In the genomic region with DNA sequence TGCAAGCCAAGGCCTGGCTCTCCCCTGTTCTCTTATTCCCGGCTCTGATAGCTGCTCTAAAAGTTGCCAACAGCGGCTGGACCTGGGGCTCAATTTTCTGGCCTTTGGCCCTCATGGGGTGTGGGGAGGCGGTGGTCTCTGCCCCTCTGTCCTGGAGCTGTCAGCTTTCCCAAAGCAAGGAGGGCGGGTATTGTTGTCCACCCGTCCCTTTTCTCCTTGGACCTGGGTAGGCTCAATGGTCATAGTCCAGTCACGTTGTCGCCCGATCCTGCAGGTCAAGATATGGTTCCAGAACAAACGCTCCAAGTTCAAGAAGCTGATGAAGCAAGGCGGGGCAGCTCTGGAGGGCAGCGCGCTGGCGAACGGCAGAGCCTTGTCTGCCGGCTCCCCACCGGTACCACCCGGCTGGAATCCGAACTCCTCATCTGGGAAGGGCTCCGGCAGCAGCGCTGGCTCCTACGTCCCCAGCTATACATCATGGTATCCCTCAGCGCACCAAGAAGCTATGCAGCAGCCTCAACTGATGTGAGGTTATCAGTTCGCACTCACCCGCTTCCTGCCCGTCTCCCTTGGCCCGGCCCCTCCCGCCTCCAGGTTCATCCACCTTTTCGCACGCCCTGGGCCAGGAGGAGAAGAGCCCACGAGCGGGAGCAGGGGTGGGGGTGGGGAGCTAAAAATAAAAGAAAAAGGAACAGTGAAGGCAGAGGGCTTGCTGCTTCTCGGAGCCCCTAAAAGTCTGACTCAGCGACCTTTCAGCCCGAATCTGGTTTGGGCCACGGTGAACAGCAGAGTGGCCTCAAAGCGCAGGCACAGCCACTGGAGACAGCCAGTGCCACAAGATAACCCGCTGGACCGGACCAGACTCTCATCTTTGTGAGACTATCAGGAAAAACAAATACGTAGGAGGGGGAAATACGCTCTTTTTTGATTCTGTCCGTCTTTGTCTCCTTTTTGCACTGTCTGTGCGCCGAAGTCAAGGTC, we compare ENCODE assay signal across 11 mouse cellular contexts. TPM values are rescaled to one million over a fixed set of nuclear protein-coding genes. Genes with fewer than 3 reads are reported as not detected.
DNase-seq lines count a peak whose midpoint lies in the region; ATAC-seq and TF ChIP-seq lines count a peak whose summit lies in the region.
"Had no signal": no experiment of that assay in that cellular context is flagged by ENCODE, and none has a peak within 500 bp of the region (broad histone marks: within the 10 kb centered on the region; RNA-seq: fewer than 3 reads in every experiment).

No protein-coding gene starts in this region.

- H3K27me3 ChIP-seq in hindbrain, embryonic 12.5 days, result peaks cover 95% of the 10 kb centered on the region
- H3K27me3 ChIP-seq in hindbrain, embryonic 14.5 days (ENCODE audit: control insufficient read depth, insufficient read depth, low read length), result peaks cover 93% of the 10 kb centered on the region
- H3K27me3 ChIP-seq in forebrain, postnatal 0 days (ENCODE audit: insufficient read depth, low read length), result peaks cover 39% of the 10 kb centered on the region

- H3K36me3 ChIP-seq in hindbrain, embryonic 12.5 days, result no peaks in the 10 kb centered on the region
- no peaks in the 10 kb centered on the region for H3K36me3 ChIP-seq in hindbrain, embryonic 14.5 days (replicated peaks; ENCODE audit: control insufficient read depth, insufficient read depth)
- H3K36me3 ChIP-seq in forebrain, postnatal 0 days (ENCODE audit: insufficient read depth), result no peaks in the 10 kb centered on the region

- 1% methylated on average over 43 of the region's 43 CpGs for WGBS in hindbrain, embryonic 12.5 days
- WGBS in hindbrain, embryonic 14.5 days, result under 1% methylated on average over 43 of the region's 43 CpGs
- 7% methylated on average over 43 of the region's 43 CpGs for WGBS in forebrain, postnatal 0 days

- no peak overlapping the region for H3K9ac ChIP-seq in hindbrain, embryonic 12.5 days
- H3K9ac ChIP-seq in hindbrain, embryonic 14.5 days, result no peak overlapping the region
- peak overlapping the region; percentile 71 for H3K9ac ChIP-seq in forebrain, postnatal 0 days

- no peak for ATAC-seq in hindbrain, embryonic 12.5 days (ENCODE audit: low FRiP score)
- no peak for ATAC-seq in hindbrain, embryonic 14.5 days (ENCODE audit: low FRiP score)
- no peak for ATAC-seq in forebrain, postnatal 0 days

- H3K4me1 ChIP-seq in hindbrain, embryonic 12.5 days, result peaks cover 14% of the 10 kb centered on the region
- H3K4me1 ChIP-seq in hindbrain, embryonic 14.5 days (replicated peaks; ENCODE audit: control insufficient read depth, insufficient read depth, low read length), result 0 out of 2 replicates have a peak, but pooled peaks cover 10% of the 10 kb centered on the region
- H3K4me1 ChIP-seq in cortical plate, adult 2 months (ENCODE audit: control insufficient read depth, insufficient read depth, low read length), result no peaks in the 10 kb centered on the region
- H3K4me1 ChIP-seq in forebrain, postnatal 0 days (ENCODE audit: insufficient read depth), result 0 out of 2 replicates have a peak, but pooled peaks cover 3% of the 10 kb centered on the region

- H3K27ac ChIP-seq in hindbrain, embryonic 12.5 days, result no peak overlapping the region
- H3K27ac ChIP-seq in hindbrain, embryonic 14.5 days, result no peak overlapping the region
- H3K27ac ChIP-seq in cortical plate, adult 2 months (ENCODE audit: insufficient read depth, low read length), result peak overlapping the region; percentile 63; the same call in 1 of the 2 replicates
- peak overlapping the region; percentile 92 for H3K27ac ChIP-seq in forebrain, postnatal 0 days (ENCODE audit: low read depth, low read length)

- no peaks in the 10 kb centered on the region for H3K9me3 ChIP-seq in hindbrain, embryonic 12.5 days (replicated peaks)
- H3K9me3 ChIP-seq in hindbrain, embryonic 14.5 days (ENCODE audit: control insufficient read depth, low read length), result no peaks in the 10 kb centered on the region
- H3K9me3 ChIP-seq in forebrain, postnatal 0 days (ENCODE audit: low read length), result no peaks in the 10 kb centered on the region

- DNase-seq in hindbrain, embryonic 14.5 days (ENCODE audit: low spot score), result no peak
- peak; percentile 43 for DNase-seq in forebrain, postnatal 0 days
- DNase-seq in naive thymus-derived CD4-positive, alpha-beta T cell, adult 2 months (ENCODE audit: low read depth), result peak; percentile 21
- no peak for DNase-seq in layer of hippocampus, postnatal 36 days
- no peak for DNase-seq in right cerebral cortex, adult 18-20 months
- no peak for DNase-seq in urinary bladder, postnatal 25 days (ENCODE audit: low spot score)
- DNase-seq: lung, adult 18-20 months had no signal

- 0 out of 2 replicates have a peak overlapping the region, but pooled peaks have one; percentile 11 for H3K4me3 ChIP-seq in hindbrain, embryonic 12.5 days
- H3K4me3 ChIP-seq in hindbrain, embryonic 14.5 days (replicated peaks; ENCODE audit: low read length), result no peak overlapping the region
- peak overlapping the region; percentile 9 for H3K4me3 ChIP-seq in cortical plate, adult 2 months (ENCODE audit: insufficient read depth, low read length)
- peak overlapping the region; percentile 47 for H3K4me3 ChIP-seq in forebrain, postnatal 0 days (ENCODE audit: low read depth, low read length)

- no peak for TF ChIP-seq CTCF in cortical plate, adult 2 months (IDR thresholded peaks at IDR 0.05; ENCODE audit: extremely low read depth, insufficient read depth, low read length)
- TF ChIP-seq CTCF in forebrain, postnatal 0 days (IDR thresholded peaks at IDR 0.05; ENCODE audit: low read depth), result no peak

- peak overlapping the region; percentile 11; the same call in 1 of the 2 replicates for H3K4me2 ChIP-seq in hindbrain, embryonic 12.5 days (replicated peaks)
- H3K4me2 ChIP-seq in hindbrain, embryonic 14.5 days (replicated peaks), result no peak overlapping the region
- peak overlapping the region; percentile 63 for H3K4me2 ChIP-seq in forebrain, postnatal 0 days (ENCODE audit: low read depth)

- no peak for TF ChIP-seq POLR2A in cortical plate, adult 2 months (IDR thresholded peaks at IDR 0.05; ENCODE audit: extremely low read depth, insufficient read depth, low read length)

RNA-seq across cellular contexts. Expression of gene Dlx1, which starts 4.4 kb away (rescaled TPM):
- polyA plus RNA-seq in hindbrain, embryonic 12.5 days (2016; fragmentation: Nextera tagmentation; extraction: Ambion mirVana), result 8.3 and 10.1 TPM in 2 replicates
- polyA plus RNA-seq in hindbrain, embryonic 14.5 days (2014; fragmentation: Nextera tagmentation; extraction: Ambion mirVana), result 0.52 TPM in 1 of 2 replicates, not detected in the other
- 26.7 and 27.8 TPM in 2 replicates for polyA plus RNA-seq in cortical plate, adult 2 months (2012; rRNA removed)
- 73.5 and 80.2 TPM in 2 replicates for total RNA-seq in forebrain, postnatal 0 days (2014; rRNA removed)
- 105 and 139 TPM in 2 replicates for polyA plus RNA-seq in forebrain, postnatal 0 days (2015; fragmentation: Nextera tagmentation; extraction: Ambion mirVana)
- total RNA-seq in layer of hippocampus, postnatal 36 days (2021), result 10 to 100 TPM; 15.0 to 16.2 TPM
- polyA plus RNA-seq: heart, embryonic 14.5 days; neural tube, embryonic 14.5 days had no signal

RNA-seq across cellular contexts. Expression of gene Dlx2, which starts 14.3 kb away (rescaled TPM):
- polyA plus RNA-seq in hindbrain, embryonic 12.5 days (2016; fragmentation: Nextera tagmentation; extraction: Ambion mirVana), result 4.7 and 5.3 TPM in 2 replicates
- 0.23 and 0.28 TPM in 2 replicates for polyA plus RNA-seq in hindbrain, embryonic 14.5 days (2014; fragmentation: Nextera tagmentation; extraction: Ambion mirVana)
- polyA plus RNA-seq in cortical plate, adult 2 months (2012; rRNA removed), result 4.1 and 4.2 TPM in 2 replicates
- total RNA-seq in forebrain, postnatal 0 days (2014; rRNA removed), result 19.3 and 28.1 TPM in 2 replicates
- 40.0 and 43.1 TPM in 2 replicates for polyA plus RNA-seq in forebrain, postnatal 0 days (2015; fragmentation: Nextera tagmentation; extraction: Ambion mirVana)
- 1 to 10 TPM; 4.9 to 5.3 TPM for total RNA-seq in layer of hippocampus, postnatal 36 days (2021)
- polyA plus RNA-seq: neural tube, embryonic 14.5 days had no signal

Comparison
In these comparisons a context has a peak if more than half of its experiments do, and no peak if none do; other contexts are left out.
1. H3K27ac ChIP-seq: peak in cortical plate, adult 2 months (single experiment) and forebrain, postnatal 0 days (single experiment); none in hindbrain, embryonic 12.5 days (single experiment) and hindbrain, embryonic 14.5 days (single experiment).
2. DNase-seq: peak in forebrain, postnatal 0 days (single experiment) and naive thymus-derived CD4-positive, alpha-beta T cell, adult 2 months (single experiment); none in hindbrain, embryonic 14.5 days (single experiment), layer of hippocampus, postnatal 36 days (0 of 2), right cerebral cortex, adult 18-20 months (single experiment) and urinary bladder, postnatal 25 days (single experiment).